Mouse (Mus musculus) liver, adult 2 months (tissue): ENCODE data around the gene Gbp8. TPM values are rescaled to one million over a fixed set of nuclear protein-coding genes. Genes with fewer than 3 reads are reported as not detected.
"Not testable (repeated sequence)": the region's sequence is repeated elsewhere in the genome, so short reads cannot be mapped to it uniquely, and the experiment has no call there.

Experiments used
- DNase-seq: peaks from one replicate; pipeline ENCODE4 v3.0.0-alpha.2; 2011; ENCODE audit warnings: low read depth, low spot score; ENCODE audit errors: extremely low read depth
- H3K27ac ChIP-seq: fragments of 200-500 bp; replicated peaks from 2 replicates; pipeline ENCODE4 v1.5.1; 2012; ENCODE audit warnings: low read depth, mild to moderate bottlenecking, control low read depth, inconsistent platforms, low read length; ENCODE audit not compliant: insufficient read depth
- H3K27me3 ChIP-seq: fragments of 200-500 bp; 2 replicates; pipeline ENCODE4 v1.6.1; 2012; ENCODE audit warnings: mild to moderate bottlenecking, moderate library complexity, low read length, inconsistent platforms; ENCODE audit not compliant: control insufficient read depth, insufficient read depth
- H3K36me3 ChIP-seq: fragments of 200-500 bp; 2 replicates; pipeline ENCODE4 v1.6.1; 2012; ENCODE audit warnings: low read length, inconsistent platforms; ENCODE audit not compliant: control insufficient read depth, insufficient read depth
- H3K4me1 ChIP-seq: fragments of 200-500 bp; 2 replicates; pipeline ENCODE4 v1.6.1; 2011; ENCODE audit warnings: low read length; ENCODE audit not compliant: control insufficient read depth, insufficient read depth
- H3K4me3 ChIP-seq: fragments of 200-500 bp; 2 replicates; pipeline ENCODE4 v1.5.1; 2011; ENCODE audit warnings: low read depth, mild to moderate bottlenecking, control low read depth, low read length, moderate library complexity; ENCODE audit not compliant: insufficient read depth
- H3K79me2 ChIP-seq: fragments of 200-500 bp; 2 replicates; pipeline ENCODE4 v1.6.1; 2012; ENCODE audit warnings: inconsistent platforms, mild to moderate bottlenecking, low read length, moderate library complexity; ENCODE audit not compliant: control insufficient read depth, insufficient read depth
- H3K9ac ChIP-seq: fragments of 200-500 bp; 2 replicates; pipeline ENCODE4 v1.6.1; 2012; ENCODE audit warnings: low read depth, mild to moderate bottlenecking, control low read depth, inconsistent platforms, low read length
- CTCF ChIP-seq: fragments of 200-500 bp; IDR thresholded peaks from 2 replicates; pipeline ENCODE4 v1.5.1; 2011; ENCODE audit warnings: low read depth, low read length, control low read depth
- POLR2A ChIP-seq: fragments of 200-500 bp; IDR thresholded peaks from 2 replicates; pipeline ENCODE4 v1.6.1; 2011; ENCODE audit warnings: low read length, control low read depth; ENCODE audit not compliant: insufficient read depth; ENCODE audit errors: extremely low read depth
- WGBS: fragments of 180-500 bp; shearing (Covaris S2); methylation state at CpG from one replicate; pipeline ENCODE4 v1.1.7; 2018; 5-methylcytosine and 5-hydroxymethylcytosine counted together
- polyA plus RNA-seq: library from polyadenylated mRNA; depleted of rRNA; stranded (reverse); fragments of >200 nt; gene quantifications from 2 replicates; pipeline ENCODE4 v1.2.3, GENCODE M21; 2012
- total RNA-seq: library from RNA; depleted of rRNA; stranded (reverse); fragments of >200 nt; gene quantifications from 2 replicates; pipeline ENCODE4 v1.2.3, GENCODE M21; 2014

Gene Gbp8
- total and polyA plus RNA-seq, 2 experiments, result 1.2 to 3.7 TPM

DNA sequence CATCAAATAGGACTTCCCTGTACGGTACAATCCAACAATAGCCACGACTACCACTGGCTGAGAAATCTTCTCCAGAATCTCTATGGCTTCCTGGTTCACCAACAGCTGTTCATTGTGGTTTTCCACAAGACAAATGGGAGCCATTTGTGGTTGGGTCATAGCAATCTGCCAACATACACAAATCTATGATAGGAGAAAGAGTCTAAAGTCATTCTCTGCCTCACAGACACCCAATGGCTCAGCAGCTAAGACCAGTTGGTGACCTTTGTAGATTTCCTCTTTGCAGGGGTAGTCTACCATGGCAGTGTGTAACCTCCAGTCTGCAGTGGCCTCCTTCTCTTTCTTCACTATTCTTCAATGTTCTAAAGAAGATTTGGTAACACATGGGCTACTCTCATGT, 33.7 kb downstream of the Gbp8 start:
- DNase-seq, H3K79me2 ChIP-seq, H3K9ac ChIP-seq, H3K4me3 ChIP-seq, H3K36me3 ChIP-seq, H3K4me1 ChIP-seq, H3K27me3 ChIP-seq, H3K27ac ChIP-seq: not testable (repeated sequence)
- 79% methylated on average over 2 of the region's 2 CpGs for WGBS

DNA sequence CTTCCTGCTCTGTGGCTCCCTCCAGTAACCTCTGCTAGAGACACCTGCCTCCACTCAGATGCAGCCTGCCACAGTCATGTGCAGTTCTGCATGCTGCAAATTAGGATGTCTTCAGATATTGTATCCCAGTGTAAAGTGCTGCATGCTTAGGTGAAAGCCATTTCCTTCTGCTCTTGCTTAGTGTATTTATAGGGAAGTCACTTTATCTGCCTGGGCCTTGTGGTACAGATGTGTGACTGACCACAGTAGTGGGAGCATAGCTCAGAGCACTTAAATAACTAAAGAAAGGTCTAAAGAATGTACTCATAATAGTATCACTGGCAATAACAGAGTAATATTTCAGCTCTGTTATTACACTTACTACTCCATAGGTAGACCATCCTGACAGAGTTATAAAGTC, 57.4 kb downstream of the Gbp8 start:
- H3K4me1 ChIP-seq, result no peaks in the 10 kb centered on the region
- peaks cover 3% of the 10 kb centered on the region for H3K36me3 ChIP-seq
- no peak for DNase-seq
- TF ChIP-seq CTCF (no peak), POLR2A (no peak)
- H3K27me3 ChIP-seq, result no peaks in the 10 kb centered on the region
- no peak overlapping the region for H3K9ac ChIP-seq
- H3K4me3 ChIP-seq, result no peak overlapping the region
- H3K79me2 ChIP-seq, result no peaks in the 10 kb centered on the region
- H3K27ac ChIP-seq, result no peak overlapping the region

DNA sequence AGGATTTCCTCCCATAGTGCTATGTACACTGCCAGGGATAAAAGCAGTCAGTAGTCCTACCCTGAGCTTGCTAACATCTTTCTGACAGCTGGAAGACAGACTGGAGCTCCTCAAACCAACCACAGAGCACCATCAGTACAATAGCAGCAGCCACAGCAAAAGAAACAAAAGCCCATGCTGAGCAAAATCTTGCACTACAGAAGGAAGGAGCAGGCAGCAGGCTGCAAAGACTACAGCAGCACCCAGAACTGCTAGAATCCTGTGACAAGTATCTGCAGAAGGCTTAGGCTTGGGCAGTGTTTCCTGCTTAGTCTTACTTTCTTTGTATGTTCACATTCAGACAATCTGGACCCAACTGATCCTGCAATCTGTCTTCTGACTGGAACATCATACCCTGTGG, 71.0 kb downstream of the Gbp8 start:
- H3K79me2 ChIP-seq, H3K36me3 ChIP-seq, H3K4me1 ChIP-seq, H3K27ac ChIP-seq, H3K27me3 ChIP-seq, H3K9ac ChIP-seq, DNase-seq, H3K4me3 ChIP-seq: not testable (repeated sequence)

DNA sequence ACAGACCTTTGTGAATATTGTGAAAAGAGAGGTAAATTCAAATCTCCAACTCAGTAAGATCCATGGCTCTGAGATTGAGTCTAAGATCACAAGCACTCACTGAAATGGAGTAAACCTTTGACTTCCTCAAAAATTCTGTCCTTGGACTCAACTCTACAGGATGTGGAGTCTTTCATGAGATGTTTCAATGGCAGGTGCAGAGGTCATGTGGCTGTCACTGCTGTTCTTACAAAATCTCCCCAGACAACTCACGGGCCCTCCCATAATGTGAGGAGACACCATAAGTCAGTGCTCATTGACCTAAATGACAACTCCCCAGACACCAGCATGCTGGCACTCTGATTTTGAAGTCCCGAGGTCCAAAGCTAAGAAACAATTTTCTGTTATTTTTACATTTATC, 74.9 kb downstream of the Gbp8 start:
- H3K27me3 ChIP-seq, DNase-seq, H3K4me1 ChIP-seq, H3K9ac ChIP-seq, H3K4me3 ChIP-seq, H3K79me2 ChIP-seq, H3K36me3 ChIP-seq, H3K27ac ChIP-seq: not testable (repeated sequence)
- 77% methylated on average over 2 of the region's 2 CpGs for WGBS

DNA sequence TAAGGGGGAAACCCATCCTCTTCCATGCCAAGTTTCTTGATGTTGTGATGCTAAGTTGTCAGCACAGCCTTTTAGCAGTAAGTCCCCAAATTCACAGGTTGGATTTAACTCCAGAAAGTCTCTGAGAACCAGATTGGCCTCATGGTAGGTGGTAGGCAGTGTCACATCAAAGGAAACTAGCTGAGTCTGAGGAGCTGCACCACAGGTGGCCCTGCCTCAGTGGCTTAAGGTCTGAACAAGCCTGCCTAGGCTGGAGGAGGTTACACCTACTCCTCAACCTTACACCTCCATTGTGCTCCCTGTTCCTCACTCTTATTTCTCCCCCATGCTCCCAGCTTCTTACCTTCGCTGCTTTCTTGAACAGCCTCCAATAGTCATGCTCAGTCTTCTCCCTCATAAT, 76.0 kb downstream of the Gbp8 start:
- Histone ChIP-seq H3K4me3 (no peak overlapping the region), H3K27me3 (no peaks in the 10 kb centered on the region), H3K4me1 (no peaks in the 10 kb centered on the region), H3K79me2 (no peaks in the 10 kb centered on the region), H3K9ac (no peak overlapping the region), H3K36me3 (no peaks in the 10 kb centered on the region), H3K27ac (no peak overlapping the region)
- 88% methylated on average over 1 of the region's 1 CpGs for WGBS
- DNase-seq, result no peak
- TF ChIP-seq POLR2A (no peak), CTCF (no peak)

DNA sequence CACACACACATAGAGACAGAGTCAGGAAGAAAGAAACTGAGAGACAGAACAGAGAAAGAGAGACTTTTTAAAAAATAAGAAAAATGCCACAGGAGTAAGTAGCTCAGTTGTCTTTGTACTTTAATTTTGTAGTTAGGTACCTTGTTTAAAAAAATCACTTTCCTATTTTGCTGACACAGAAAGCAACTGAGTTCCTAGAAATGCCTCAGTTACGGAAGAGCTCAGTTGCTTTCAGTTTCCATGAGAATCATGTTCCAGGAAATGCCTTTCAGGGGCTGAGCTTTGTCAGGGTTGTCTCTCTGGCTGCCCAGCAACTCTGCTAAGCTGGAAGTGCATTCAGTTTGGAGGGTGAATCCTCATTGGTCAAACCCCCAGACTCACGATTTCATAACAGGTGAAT, 76.9 kb downstream of the Gbp8 start:
- peak; percentile 33 for DNase-seq
- not testable (repeated sequence) for H3K9ac ChIP-seq, H3K36me3 ChIP-seq, H3K4me3 ChIP-seq, H3K79me2 ChIP-seq, H3K27ac ChIP-seq, H3K4me1 ChIP-seq, H3K27me3 ChIP-seq
- 37% methylated on average over 2 of the region's 2 CpGs for WGBS

DNA sequence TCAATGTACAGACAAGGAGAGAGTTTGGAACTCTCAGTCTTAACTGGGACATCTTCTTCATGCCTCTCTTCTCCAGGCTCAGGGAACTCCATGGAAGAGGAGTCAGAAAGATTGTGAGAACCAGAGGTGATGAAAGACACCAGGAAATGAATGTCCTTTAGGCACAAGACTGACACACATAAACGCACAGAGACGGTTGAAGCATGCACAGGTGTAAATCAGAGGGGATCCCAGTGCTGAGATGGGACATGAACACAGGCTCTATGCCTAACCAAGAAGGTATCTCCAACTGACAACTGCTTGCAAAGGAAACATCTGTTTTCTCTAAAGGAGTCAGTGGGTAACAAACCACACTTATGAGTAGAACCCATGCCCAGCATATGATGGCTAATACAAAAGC, 79.1 kb downstream of the Gbp8 start:
- no peak overlapping the region for H3K27ac ChIP-seq
- 97% methylated on average over 2 of the region's 2 CpGs for WGBS
- H3K4me1 ChIP-seq, result no peaks in the 10 kb centered on the region

More for the DNA sequence above, 79.1 kb downstream of the Gbp8 start:
- Histone ChIP-seq H3K79me2 (no peaks in the 10 kb centered on the region), H3K4me3 (no peak overlapping the region), H3K9ac (no peak overlapping the region), H3K27me3 (no peaks in the 10 kb centered on the region), H3K36me3 (no peaks in the 10 kb centered on the region)
- DNase-seq, result no peak
- no peak for TF ChIP-seq POLR2A
- no peak for TF ChIP-seq CTCF
